Mouse (Mus musculus): ENCODE data around the gene Iqgap2. TPM values are rescaled to one million over a fixed set of nuclear protein-coding genes. Genes with fewer than 3 reads are reported as not detected.
A peak's percentile ranks its signal among the peaks of the same experiment; 100 is the strongest.

The Iqgap2 gene
- total and polyA plus RNA-seq, 2 experiments from 2014 or later: 2.1 to 6.0 TPM

GRCm38 (mm10) chr13:95616512-95616911 is 275.2 kb downstream of the Iqgap2 start:
- DNase-seq (no peak), ATAC-seq (no peak)
- Histone ChIP-seq H3K27me3 (ENCODE audit: insufficient read depth, low read length) (no peaks in the 10 kb centered on the region), H3K36me3 (ENCODE audit: insufficient read depth) (no peaks in the 10 kb centered on the region), H3K9me3 (ENCODE audit: low read length) (no peaks in the 10 kb centered on the region), H3K9ac (no peak overlapping the region), H3K4me3 (ENCODE audit: low read depth, low read length) (peak overlapping the region; percentile 62; the same call in 1 of the 2 replicates), H3K4me2 (ENCODE audit: low read depth) (peak overlapping the region; percentile 90), H3K27ac (ENCODE audit: low read depth, low read length) (no peak overlapping the region), H3K4me1 (ENCODE audit: insufficient read depth) (peaks cover 5% of the 10 kb centered on the region; the same call in 1 of the 2 replicates)
- WGBS: 57% methylated on average over 11 of the region's 11 CpGs
- no peak for TF ChIP-seq CTCF (IDR thresholded peaks at IDR 0.05; ENCODE audit: low read depth)

DNA sequence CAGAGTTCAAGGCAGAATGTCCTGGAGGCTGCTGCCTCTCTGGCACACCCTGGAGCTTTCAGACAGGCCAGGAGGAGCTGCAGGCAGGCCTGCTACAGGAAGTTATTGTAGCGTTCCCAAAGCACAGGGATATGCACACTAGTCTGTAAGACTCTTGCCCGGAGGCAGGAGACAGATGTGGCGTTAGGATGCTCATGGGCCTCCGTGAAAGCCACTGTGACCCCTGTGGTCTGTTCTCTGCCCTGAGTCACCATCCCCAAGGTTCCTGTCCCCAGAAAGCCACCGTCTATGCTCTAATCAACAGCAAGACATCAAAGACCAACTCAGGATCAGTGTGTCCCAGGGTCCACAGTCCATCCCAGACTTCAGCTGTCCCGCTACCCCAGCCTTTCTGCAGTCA is 277.0 kb downstream of the Iqgap2 start:
- H3K27ac ChIP-seq (ENCODE audit: low read depth, low read length): no peak overlapping the region
- no peaks in the 10 kb centered on the region for H3K27me3 ChIP-seq (ENCODE audit: insufficient read depth, low read length)
- DNase-seq (no peak), ATAC-seq (no peak)
- H3K9ac ChIP-seq: no peak overlapping the region
- H3K4me2 ChIP-seq (ENCODE audit: low read depth): no peak overlapping the region
- H3K36me3 ChIP-seq (ENCODE audit: insufficient read depth): no peaks in the 10 kb centered on the region
- 78% methylated on average over 6 of the region's 6 CpGs for WGBS
- H3K9me3 ChIP-seq (ENCODE audit: low read length): no peaks in the 10 kb centered on the region
- no peak for TF ChIP-seq CTCF (IDR thresholded peaks at IDR 0.05; ENCODE audit: low read depth)
- H3K4me3 ChIP-seq (ENCODE audit: low read depth, low read length): no peak overlapping the region
- peaks cover 5% of the 10 kb centered on the region; the same call in 1 of the 2 replicates for H3K4me1 ChIP-seq (ENCODE audit: insufficient read depth)

GRCm38 (mm10) chr13:95612243-95612642 is 279.5 kb downstream of the Iqgap2 start:
- H3K4me2 ChIP-seq (ENCODE audit: low read depth): no peak overlapping the region
- no peak for TF ChIP-seq CTCF (IDR thresholded peaks at IDR 0.05; ENCODE audit: low read depth)
- H3K36me3 ChIP-seq (ENCODE audit: insufficient read depth): no peaks in the 10 kb centered on the region
- H3K4me3 ChIP-seq (ENCODE audit: low read depth, low read length): no peak overlapping the region
- WGBS: 84% methylated on average over 10 of the region's 10 CpGs
- H3K27ac ChIP-seq (ENCODE audit: low read depth, low read length): no peak overlapping the region
- H3K9ac ChIP-seq: no peak overlapping the region
- H3K27me3 ChIP-seq (ENCODE audit: insufficient read depth, low read length): no peaks in the 10 kb centered on the region
- H3K4me1 ChIP-seq (ENCODE audit: insufficient read depth): peaks cover 5% of the 10 kb centered on the region; the same call in 1 of the 2 replicates
- ATAC-seq (no peak), DNase-seq (no peak)
- no peaks in the 10 kb centered on the region for H3K9me3 ChIP-seq (ENCODE audit: low read length)

GRCm38 (mm10) chr13:95611752-95612151 is 280.0 kb downstream of the Iqgap2 start:
- Histone ChIP-seq H3K4me1 (ENCODE audit: insufficient read depth) (peaks cover under 1% of the 10 kb centered on the region; the same call in 1 of the 2 replicates), H3K4me3 (ENCODE audit: low read depth, low read length) (no peak overlapping the region), H3K9me3 (ENCODE audit: low read length) (no peaks in the 10 kb centered on the region), H3K36me3 (ENCODE audit: insufficient read depth) (no peaks in the 10 kb centered on the region), H3K9ac (no peak overlapping the region), H3K27me3 (ENCODE audit: insufficient read depth, low read length) (no peaks in the 10 kb centered on the region), H3K4me2 (ENCODE audit: low read depth) (no peak overlapping the region), H3K27ac (ENCODE audit: low read depth, low read length) (no peak overlapping the region)
- 91% methylated on average over 4 of the region's 4 CpGs for WGBS
- DNase-seq (no peak), ATAC-seq (no peak)
- TF ChIP-seq CTCF (IDR thresholded peaks at IDR 0.05; ENCODE audit: low read depth): no peak

GRCm38 (mm10) chr13:95610786-95611562 is 280.7 kb downstream of the Iqgap2 start:
- peak; percentile 21 for DNase-seq
- Histone ChIP-seq H3K4me3 (ENCODE audit: low read depth, low read length) (no peak overlapping the region), H3K9ac (no peak overlapping the region), H3K4me2 (ENCODE audit: low read depth) (no peak overlapping the region), H3K27me3 (ENCODE audit: insufficient read depth, low read length) (no peaks in the 10 kb centered on the region), H3K9me3 (ENCODE audit: low read length) (no peaks in the 10 kb centered on the region), H3K36me3 (ENCODE audit: insufficient read depth) (no peaks in the 10 kb centered on the region), H3K4me1 (ENCODE audit: insufficient read depth) (no peaks in the 10 kb centered on the region), H3K27ac (ENCODE audit: low read depth, low read length) (no peak overlapping the region)
- WGBS: 78% methylated on average over 16 of the region's 16 CpGs
- no peak for TF ChIP-seq CTCF (IDR thresholded peaks at IDR 0.05; ENCODE audit: low read depth)
- peak; percentile 61 for ATAC-seq

DNA sequence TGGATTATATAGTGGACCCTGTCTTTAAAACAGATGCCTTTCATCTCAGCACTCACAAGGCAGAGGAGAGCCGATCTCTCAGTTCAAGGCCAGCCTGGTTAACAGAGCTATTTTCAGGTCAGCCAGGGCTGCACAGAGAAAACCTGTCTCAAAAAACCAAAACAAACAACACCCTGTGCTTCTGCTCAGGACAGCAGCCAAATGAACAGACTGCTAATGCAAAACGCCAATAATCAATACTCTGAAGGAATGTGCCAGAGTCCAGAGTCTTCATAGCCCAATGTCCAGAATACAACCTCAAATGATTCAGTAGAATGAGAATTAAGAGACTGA is 282.7 kb downstream of the Iqgap2 start:
- Histone ChIP-seq H3K9me3 (ENCODE audit: low read length) (no peaks in the 10 kb centered on the region), H3K36me3 (ENCODE audit: insufficient read depth) (peaks cover 5% of the 10 kb centered on the region; the same call in 1 of the 2 replicates), H3K27me3 (ENCODE audit: insufficient read depth, low read length) (no peaks in the 10 kb centered on the region), H3K4me3 (ENCODE audit: low read depth, low read length) (no peak overlapping the region), H3K27ac (ENCODE audit: low read depth, low read length) (no peak overlapping the region), H3K4me2 (ENCODE audit: low read depth) (no peak overlapping the region), H3K4me1 (ENCODE audit: insufficient read depth) (no peaks in the 10 kb centered on the region), H3K9ac (no peak overlapping the region)
- 87% methylated on average over 2 of the region's 2 CpGs for WGBS
- ATAC-seq (no peak), DNase-seq (no peak)
- TF ChIP-seq CTCF (IDR thresholded peaks at IDR 0.05; ENCODE audit: low read depth): no peak

DNA sequence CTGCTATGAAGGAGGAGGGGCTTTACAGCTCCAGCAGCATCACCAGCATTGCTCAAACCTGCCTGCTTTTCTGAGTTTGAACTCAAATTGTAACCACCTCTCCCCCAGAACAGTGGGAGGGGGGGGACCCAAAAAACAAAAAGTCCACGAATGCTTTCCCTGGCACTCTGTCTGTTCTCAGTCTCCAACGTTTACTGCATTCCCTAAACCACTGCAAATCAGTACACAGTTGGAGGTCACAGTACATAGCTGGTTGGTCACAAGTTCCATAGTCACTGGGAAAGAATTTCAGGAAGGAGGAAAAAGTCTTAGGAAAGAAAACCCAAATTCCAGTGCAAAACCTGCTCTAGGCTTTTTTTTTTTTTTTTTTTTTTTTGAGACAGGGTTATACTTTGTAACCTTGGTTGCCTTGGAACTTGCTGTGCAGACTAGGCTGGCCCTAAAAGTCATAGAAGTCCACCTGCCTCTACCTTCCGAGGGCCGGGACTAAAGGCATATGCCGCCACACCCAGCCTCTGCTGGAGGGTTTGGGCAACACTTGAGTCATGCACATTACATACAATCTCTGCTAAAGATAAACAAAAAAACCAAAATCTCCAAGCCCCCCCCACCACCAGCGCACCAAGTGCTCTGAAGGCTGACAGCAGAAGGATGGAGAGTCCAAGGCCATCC is 283.2 kb downstream of the Iqgap2 start:
- no peak for TF ChIP-seq CTCF (IDR thresholded peaks at IDR 0.05; ENCODE audit: low read depth)
- DNase-seq: no peak
- ATAC-seq: no peak
- no peaks in the 10 kb centered on the region for H3K4me1 ChIP-seq (ENCODE audit: insufficient read depth)
- H3K4me2 ChIP-seq (ENCODE audit: low read depth): no peak overlapping the region
- H3K9me3 ChIP-seq (ENCODE audit: low read length): no peaks in the 10 kb centered on the region
- WGBS: 92% methylated on average over 6 of the region's 6 CpGs
- no peak overlapping the region for H3K4me3 ChIP-seq (ENCODE audit: low read depth, low read length)
- no peak overlapping the region for H3K27ac ChIP-seq (ENCODE audit: low read depth, low read length)
- H3K36me3 ChIP-seq (ENCODE audit: insufficient read depth): peaks cover 10% of the 10 kb centered on the region; the same call in 1 of the 2 replicates
- no peak overlapping the region for H3K9ac ChIP-seq
- H3K27me3 ChIP-seq (ENCODE audit: insufficient read depth, low read length): no peaks in the 10 kb centered on the region

Measured in forebrain, postnatal 0 days (tissue).